8 mouse cellular contexts compared by ENCODE assay signal in the genomic region with DNA sequence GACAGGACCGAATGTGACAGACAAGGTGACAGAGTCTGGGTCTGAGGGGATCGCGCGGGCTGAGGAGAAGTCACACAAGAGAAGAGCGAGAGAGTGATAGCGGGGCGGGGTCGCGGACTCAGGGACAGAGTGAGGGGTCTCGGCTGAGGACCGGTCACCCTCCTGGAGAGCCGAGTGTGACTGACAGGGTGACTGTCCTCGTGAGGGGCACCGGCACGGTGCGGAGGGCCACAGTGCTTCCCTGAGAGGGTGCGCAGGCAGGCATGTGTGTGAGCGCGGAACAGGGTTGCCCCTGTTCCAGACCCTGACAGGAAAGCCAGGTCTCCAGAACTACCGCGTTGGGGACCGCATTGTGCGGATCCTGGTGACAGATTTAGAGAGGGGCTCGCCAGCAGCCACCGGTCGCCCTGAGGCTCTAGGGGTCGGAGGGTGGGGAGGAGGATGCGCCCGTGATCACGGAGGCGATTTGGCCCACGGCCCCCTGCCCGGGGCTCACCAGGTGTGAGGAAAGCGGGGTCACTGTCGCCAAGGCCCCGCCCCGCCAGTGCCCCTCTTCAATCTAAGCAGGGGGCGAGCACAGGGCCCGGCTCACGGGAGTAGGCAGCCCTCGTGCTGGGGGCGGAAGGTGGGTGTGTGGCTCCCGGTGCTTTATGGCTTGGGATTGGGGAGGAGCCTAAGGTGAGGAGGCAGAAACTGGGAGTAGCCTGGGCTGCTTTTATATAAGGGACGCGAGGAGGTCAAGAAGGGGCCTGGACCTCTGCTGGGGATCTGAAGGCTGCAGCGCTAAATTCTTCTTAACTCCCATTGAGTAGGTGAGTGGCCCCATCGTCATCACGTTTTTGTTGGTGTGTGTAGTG. TPM values are rescaled to one million over a fixed set of nuclear protein-coding genes. Genes with fewer than 3 reads are reported as not detected.
DNase-seq lines count a peak whose midpoint lies in the region; ATAC-seq and TF ChIP-seq lines count a peak whose summit lies in the region.

No protein-coding gene starts in this region.

- H3K4me3 ChIP-seq in ES-Bruce4 (ENCODE audit: low read depth, low read length) = peak overlapping the region; percentile 57
- peak overlapping the region; percentile 55 for H3K4me3 ChIP-seq in forebrain, embryonic 14.5 days (ENCODE audit: low read depth, low read length)

- no peak for TF ChIP-seq POLR2A in ES-Bruce4 (IDR thresholded peaks at IDR 0.05; ENCODE audit: insufficient read depth, low read length)

- no peaks in the 10 kb centered on the region for H3K9me3 ChIP-seq in ES-Bruce4 (replicated peaks; ENCODE audit: control insufficient read depth, insufficient read depth, low read length, poor library complexity, severe bottlenecking)
- H3K9me3 ChIP-seq in forebrain, embryonic 14.5 days (replicated peaks; ENCODE audit: control insufficient read depth, low read length) = peaks cover 6% of the 10 kb centered on the region; the same call in 1 of the 2 replicates

- peak overlapping the region; percentile 99 for H3K4me2 ChIP-seq in forebrain, embryonic 14.5 days (ENCODE audit: low read length)

- intact Hi-C loops in heart, postnatal 10 days (cut with DNase I) = loop anchor here (2.0 to 5.0 kb wide), 6 partner anchors 21 to 177 kb away; partner anchors contain the start of gene Gm17482

- 0 out of 2 replicates have a peak, but pooled peaks cover 9% of the 10 kb centered on the region for H3K27me3 ChIP-seq in ES-Bruce4 (ENCODE audit: control insufficient read depth, insufficient read depth, low read length, poor library complexity, severe bottlenecking)
- H3K27me3 ChIP-seq in forebrain, embryonic 14.5 days (replicated peaks; ENCODE audit: control insufficient read depth, insufficient read depth, low read length) = peaks cover 12% of the 10 kb centered on the region

- TF ChIP-seq EP300 in ES-Bruce4 (IDR thresholded peaks at IDR 0.05; ENCODE audit: insufficient read depth, low read depth, low read length) = no peak

- under 1% methylated on average over 48 of the region's 48 CpGs for WGBS in forebrain, embryonic 14.5 days
- 6% methylated on average over 48 of the region's 48 CpGs for WGBS in large intestine, adult 2 months

- no peak for TF ChIP-seq CTCF in ES-Bruce4 (IDR thresholded peaks at IDR 0.05; ENCODE audit: low read depth, low read length)

- H3K36me3 ChIP-seq in ES-Bruce4 (ENCODE audit: control insufficient read depth, insufficient read depth, low read length, poor library complexity, severe bottlenecking) = no peaks in the 10 kb centered on the region
- no peaks in the 10 kb centered on the region for H3K36me3 ChIP-seq in forebrain, embryonic 14.5 days (ENCODE audit: control insufficient read depth, insufficient read depth, low read length)

- H3K4me1 ChIP-seq in ES-Bruce4 (ENCODE audit: control insufficient read depth, insufficient read depth, low read length) = no peaks in the 10 kb centered on the region
- H3K4me1 ChIP-seq in forebrain, embryonic 14.5 days (ENCODE audit: control insufficient read depth, insufficient read depth, low read length) = peaks cover 7% of the 10 kb centered on the region

- no peak overlapping the region for H3K27ac ChIP-seq in ES-Bruce4 (ENCODE audit: insufficient read depth, low read length)
- no peak overlapping the region for H3K27ac ChIP-seq in forebrain, embryonic 14.5 days (ENCODE audit: low read depth, low read length)

- no peak overlapping the region; the same call in 1 of the 2 replicates for H3K9ac ChIP-seq in ES-Bruce4 (ENCODE audit: low read depth, poor library complexity, severe bottlenecking)
- peak overlapping the region; percentile 62 for H3K9ac ChIP-seq in forebrain, embryonic 14.5 days (ENCODE audit: low read length)

- peak; percentile 44 for DNase-seq in brain, adult 2 months (ENCODE audit: low read depth, low spot score)
- DNase-seq in forebrain, embryonic 14.5 days (ENCODE audit: low spot score) = peak; percentile 30
- DNase-seq in heart, postnatal 10 days = peak; percentile 16 to 30
- peak; percentile 57 for DNase-seq in large intestine, adult 2 months (ENCODE audit: low read depth, low spot score)
- DNase-seq in lung, postnatal 10 days = peak; percentile 13
- peak; percentile 13 for DNase-seq in ovary, postnatal 14 days (ENCODE audit: low spot score)
- peak; percentile 64 for DNase-seq in urinary bladder, postnatal 14 days (ENCODE audit: low spot score)

- peak; percentile 61; the same call in 1 of the 2 replicates for ATAC-seq in forebrain, embryonic 14.5 days

RNA-seq across cellular contexts. Expression of gene Pparg, which starts 1.1 kb away (rescaled TPM):
- polyA plus RNA-seq in ES-Bruce4 (2011; ENCODE audit: insufficient read depth, insufficient read length, low read depth, missing spikeins) = 1.1 TPM in 1 of 2 replicates, not detected in the other
- 0.16 TPM in 1 of 2 replicates, not detected in the other for polyA plus RNA-seq in forebrain, embryonic 14.5 days (2014; fragmentation: Nextera tagmentation; extraction: Ambion mirVana)
- total RNA-seq in heart, postnatal 10 days (2021) = 10 to 100 TPM; 13.9 to 32.2 TPM
- 5.3 TPM in 2 replicates for polyA plus RNA-seq in large intestine, adult 2 months (2012; rRNA removed)

Comparison
In these comparisons a context has a peak if more than half of its experiments do, and no peak if none do; other contexts are left out.
1. DNase-seq: peak in every context shown above with its lines; median percentile 64 in urinary bladder, postnatal 14 days; 57 in large intestine, adult 2 months; 44 in brain, adult 2 months; 30 in forebrain, embryonic 14.5 days; 23 in heart, postnatal 10 days; 13 in lung, postnatal 10 days; 13 in ovary, postnatal 14 days.